Mouse (Mus musculus) testis, adult 2 months (tissue): ENCODE data around the gene Parp16. TPM values are rescaled to one million over a fixed set of nuclear protein-coding genes. Genes with fewer than 3 reads are reported as not detected.
"Not testable (repeated sequence)": the region's sequence is repeated elsewhere in the genome, so short reads cannot be mapped to it uniquely, and the experiment has no call there.

Experiments
- H3K27ac ChIP-seq: fragments of 200-500 bp; 2 replicates; pipeline ENCODE4 v1.5.1; 2012; ENCODE audit warnings: low read depth, low read length; ENCODE audit not compliant: control insufficient read depth, insufficient read depth
- H3K27me3 ChIP-seq: fragments of 200-500 bp; 2 replicates; pipeline ENCODE4 v1.6.1; 2012; ENCODE audit warnings: mild to moderate bottlenecking, low read length, moderate library complexity; ENCODE audit not compliant: control insufficient read depth, insufficient read depth
- H3K36me3 ChIP-seq: fragments of 200-500 bp; 2 replicates; pipeline ENCODE4 v1.6.1; 2012; ENCODE audit warnings: mild to moderate bottlenecking, low read length; ENCODE audit not compliant: control insufficient read depth, insufficient read depth
- H3K4me1 ChIP-seq: fragments of 200-500 bp; 2 replicates; pipeline ENCODE4 v1.6.1; 2012; ENCODE audit warnings: low read length; ENCODE audit not compliant: control insufficient read depth, insufficient read depth
- H3K4me3 ChIP-seq: fragments of 200-500 bp; 2 replicates; pipeline ENCODE4 v1.5.1; 2012; ENCODE audit warnings: low read depth, mild to moderate bottlenecking, low read length, moderate library complexity, mixed read lengths; ENCODE audit not compliant: control insufficient read depth
- CTCF ChIP-seq: fragments of 200-500 bp; IDR thresholded peaks from 2 replicates; pipeline ENCODE4 v1.5.1; 2012; ENCODE audit warnings: low read depth, mild to moderate bottlenecking, inconsistent platforms, low read length, moderate library complexity; ENCODE audit not compliant: control insufficient read depth, insufficient read depth, insufficient replicate concordance
- POLR2A ChIP-seq: fragments of 200-500 bp; IDR thresholded peaks from 2 replicates; pipeline ENCODE4 v1.6.1; 2012; ENCODE audit warnings: low read depth, mild to moderate bottlenecking, inconsistent platforms, low read length, moderate library complexity; ENCODE audit not compliant: control insufficient read depth
- polyA plus RNA-seq: library from polyadenylated mRNA; depleted of rRNA; stranded (reverse); fragments of >200 nt; gene quantifications from 2 replicates; pipeline ENCODE4 v1.2.3, GENCODE M21; 2012

The Parp16 gene
- polyA plus RNA-seq, 1 experiment = 2.3 TPM

DNA sequence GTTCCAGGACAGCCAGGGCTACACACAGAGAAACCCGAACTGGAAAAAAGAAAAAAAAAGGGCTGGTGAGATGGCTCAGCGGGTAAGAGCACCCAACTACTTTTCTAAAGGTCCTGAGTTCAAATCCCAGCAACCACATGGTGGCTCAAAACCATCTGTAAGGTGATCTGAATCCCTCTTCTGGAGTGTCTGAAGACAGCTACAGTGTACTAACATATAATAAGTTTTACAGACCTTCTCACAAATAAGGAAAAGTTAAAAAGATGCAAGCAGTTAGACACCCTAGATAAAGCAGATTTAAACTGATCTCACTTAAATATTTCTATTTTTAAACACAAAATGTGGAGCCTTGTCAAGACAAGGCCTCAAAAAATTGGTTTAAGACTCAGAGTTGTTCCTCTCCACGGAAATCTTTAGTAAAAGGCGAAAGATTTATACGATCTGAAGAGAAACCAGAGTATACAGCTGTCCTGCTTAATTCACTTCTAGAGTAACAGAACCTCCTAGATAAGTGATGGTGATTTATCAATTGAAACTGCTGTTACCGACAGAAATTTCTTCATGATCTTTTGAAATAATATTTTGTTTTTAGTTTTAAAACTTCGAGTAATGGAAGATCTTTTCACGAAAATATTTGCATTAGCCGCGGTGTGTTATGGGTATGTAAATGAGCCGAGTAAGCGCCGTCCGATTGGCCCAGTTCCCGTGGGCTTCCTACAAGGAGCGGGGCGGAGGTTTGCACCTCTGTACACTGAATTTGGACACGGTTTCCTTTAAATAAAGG lies 6.4 kb downstream of the Parp16 start:
- TF ChIP-seq POLR2A (no peak; the same call in 1 of the 2 replicates), CTCF (no peak)
- peak overlapping the region; percentile 25; the same call in 1 of the 2 replicates for H3K27ac ChIP-seq

DNA sequence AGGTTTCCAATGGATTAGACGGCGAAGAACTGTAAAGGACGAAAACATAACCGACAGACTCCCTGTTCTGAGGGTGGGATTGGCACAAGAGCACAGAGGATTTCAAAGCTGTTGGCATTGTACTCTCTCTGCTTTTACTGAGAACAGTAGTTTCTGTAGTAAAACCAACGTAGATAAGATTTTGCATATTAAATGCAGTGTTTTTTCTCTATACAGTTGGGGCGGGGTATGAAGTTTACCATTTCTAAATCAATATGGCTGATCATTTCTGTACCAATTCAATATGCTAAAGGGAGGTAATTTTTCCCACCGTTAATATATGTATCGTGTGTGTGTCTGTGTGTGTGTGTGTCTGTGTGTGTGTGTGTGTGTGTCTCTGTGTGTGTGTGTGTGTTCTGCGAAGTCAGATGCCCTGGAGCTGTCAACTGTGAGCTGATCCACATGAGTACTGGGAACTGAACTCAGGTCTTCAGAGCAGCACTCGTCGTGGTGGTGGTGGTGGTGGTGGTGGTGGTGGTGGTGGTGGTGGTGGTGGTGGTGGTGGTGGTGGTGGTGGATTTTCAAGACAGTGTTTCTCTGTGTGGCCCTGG lies 7.1 kb downstream of the Parp16 start:
- peaks cover 2% of the 10 kb centered on the region for H3K4me1 ChIP-seq
- H3K4me3 ChIP-seq = peak overlapping the region; percentile 74; the same call in 1 of the 2 replicates
- H3K36me3 ChIP-seq = no peaks in the 10 kb centered on the region
- peak overlapping the region; percentile 25; the same call in 1 of the 2 replicates for H3K27ac ChIP-seq
- H3K27me3 ChIP-seq = no peaks in the 10 kb centered on the region
- TF ChIP-seq CTCF (no peak), POLR2A (no peak)

More for the DNA sequence above, 6.4 kb downstream of the Parp16 start:
- Histone ChIP-seq H3K27me3 (no peaks in the 10 kb centered on the region), H3K36me3 (no peaks in the 10 kb centered on the region), H3K4me3 (peak overlapping the region; percentile 74; the same call in 1 of the 2 replicates), H3K4me1 (peaks cover 4% of the 10 kb centered on the region)

DNA sequence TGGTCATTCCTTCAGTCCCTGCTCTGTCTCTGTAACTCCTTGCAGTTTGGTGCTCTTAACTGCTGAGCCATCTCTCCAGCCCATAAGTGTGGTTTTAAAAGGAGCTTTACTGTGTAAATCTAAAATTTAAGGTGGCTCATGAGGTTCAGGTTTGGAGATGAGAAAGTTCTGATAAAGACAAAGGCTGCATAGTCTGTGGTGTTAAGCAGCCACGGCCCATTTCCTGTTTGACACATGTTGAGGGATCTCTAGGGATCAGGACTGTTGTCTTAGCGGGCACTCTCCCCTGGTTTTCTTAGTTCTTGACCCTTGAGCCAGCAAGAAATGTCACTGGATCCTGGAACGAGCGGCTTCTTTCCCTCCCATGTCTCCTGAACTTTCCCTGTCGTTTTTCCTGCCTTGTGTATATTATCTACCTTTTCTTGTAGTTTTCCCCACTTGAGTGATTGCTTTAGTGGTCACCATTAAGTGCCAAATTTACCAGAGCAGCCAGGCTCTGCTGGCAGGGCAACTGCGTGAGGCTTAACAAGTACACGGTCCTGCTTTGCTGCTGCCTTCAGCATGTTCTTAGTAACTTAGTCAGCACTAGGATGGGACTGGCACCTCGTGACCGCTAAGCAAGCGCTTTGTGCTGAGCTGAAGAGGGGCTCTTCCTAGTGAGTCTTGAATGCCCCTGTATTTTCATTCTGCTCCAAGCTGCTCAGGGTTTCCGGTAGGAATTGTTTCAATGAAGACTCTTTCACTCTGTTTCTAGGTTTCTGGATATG lies 10.1 kb downstream of the Parp16 start:
- TF ChIP-seq POLR2A (no peak), CTCF (no peak)
- Histone ChIP-seq H3K27ac (no peak overlapping the region), H3K36me3 (no peaks in the 10 kb centered on the region), H3K27me3 (no peaks in the 10 kb centered on the region), H3K4me1 (no peaks in the 10 kb centered on the region; the same call in 1 of the 2 replicates), H3K4me3 (no peak overlapping the region)

DNA sequence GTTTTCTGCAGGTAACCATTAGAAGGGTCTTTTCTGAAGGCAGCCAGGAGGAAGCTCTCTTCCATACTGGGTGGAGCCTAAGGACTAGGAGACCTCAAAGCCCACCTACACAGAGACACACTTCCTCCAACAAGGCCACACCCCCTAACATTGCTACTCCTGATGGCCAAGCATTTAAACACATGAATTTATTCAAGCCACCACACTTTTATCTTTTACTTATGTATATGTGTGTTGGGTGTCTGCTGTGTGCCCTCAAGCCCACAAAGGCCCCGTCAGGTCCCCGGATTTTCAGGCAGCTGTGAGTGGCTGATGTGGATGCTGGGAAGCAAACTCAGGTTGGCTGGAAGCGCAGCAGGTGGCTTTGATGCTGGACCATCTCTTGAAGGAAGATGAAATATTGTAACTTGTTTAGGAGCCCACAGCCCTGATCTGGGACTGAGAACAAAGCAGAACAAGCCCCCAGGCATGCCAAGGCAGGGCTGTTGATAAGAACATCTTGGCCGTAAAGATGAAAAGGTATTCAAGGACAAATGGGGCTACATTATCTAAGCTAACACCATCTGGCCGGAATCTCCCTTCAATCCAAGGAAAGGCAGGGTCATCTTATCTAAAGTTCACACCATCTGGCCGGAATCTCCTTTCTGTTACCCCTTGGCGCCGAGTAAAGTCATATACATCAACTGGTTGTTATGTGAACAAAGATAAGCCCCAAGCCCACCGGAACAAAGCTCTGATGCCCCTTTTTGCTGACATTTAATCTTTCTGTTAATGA lies 12.1 kb downstream of the Parp16 start:
- H3K4me1 ChIP-seq, H3K27me3 ChIP-seq, H3K27ac ChIP-seq, H3K36me3 ChIP-seq: not testable (repeated sequence)
- H3K4me3 ChIP-seq = peak overlapping the region; percentile 27

DNA sequence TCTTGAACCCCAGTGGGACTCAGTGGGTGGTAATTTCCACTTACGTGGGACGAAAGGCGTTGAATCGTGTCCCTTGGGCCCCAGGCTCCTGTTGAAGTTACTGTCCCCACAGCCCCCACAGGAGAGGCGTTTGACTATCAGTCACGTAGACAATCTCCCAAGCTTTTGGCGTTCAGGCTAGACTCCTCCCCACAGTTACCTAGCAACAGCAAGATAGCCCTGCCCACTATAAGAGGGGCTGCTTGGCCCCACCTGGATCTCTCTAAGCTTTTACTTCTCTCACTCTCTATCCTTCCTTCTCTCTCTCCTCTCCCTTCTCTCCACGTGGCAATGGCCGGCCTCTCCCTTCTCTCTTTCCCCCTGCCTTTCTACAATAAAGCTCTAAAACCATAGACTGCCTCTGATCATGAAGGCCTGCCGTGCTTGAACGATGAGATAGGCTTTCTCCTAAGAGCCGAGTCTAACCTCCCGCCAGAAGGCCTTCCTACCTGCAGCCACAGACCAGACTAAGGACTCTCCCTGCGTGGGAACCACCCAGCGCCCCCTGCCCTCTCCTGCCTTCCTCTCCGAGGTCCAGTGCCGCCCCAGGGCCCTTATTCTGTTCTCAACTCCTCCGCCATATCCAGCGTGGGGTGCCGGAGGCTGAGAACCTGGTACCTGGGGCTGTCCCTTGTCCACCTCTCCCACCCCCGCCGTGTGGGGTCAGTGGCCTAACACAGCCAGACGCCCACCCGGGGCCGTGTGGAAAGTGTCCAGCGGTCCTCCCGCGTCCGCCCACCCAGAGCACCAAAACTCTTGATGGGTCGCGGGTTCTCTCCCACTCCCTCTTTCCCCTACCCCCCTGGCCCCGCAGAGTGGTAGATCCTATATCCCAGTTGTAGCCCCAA lies 13.4 kb downstream of the Parp16 start:
- no peaks in the 10 kb centered on the region for H3K4me1 ChIP-seq
- no peaks in the 10 kb centered on the region for H3K27me3 ChIP-seq
- H3K27ac ChIP-seq = peak overlapping the region; percentile 40; the same call in 1 of the 2 replicates
- H3K4me3 ChIP-seq = peak overlapping the region; percentile 74
- no peak for TF ChIP-seq POLR2A
- TF ChIP-seq CTCF = no peak
- no peaks in the 10 kb centered on the region for H3K36me3 ChIP-seq

DNA sequence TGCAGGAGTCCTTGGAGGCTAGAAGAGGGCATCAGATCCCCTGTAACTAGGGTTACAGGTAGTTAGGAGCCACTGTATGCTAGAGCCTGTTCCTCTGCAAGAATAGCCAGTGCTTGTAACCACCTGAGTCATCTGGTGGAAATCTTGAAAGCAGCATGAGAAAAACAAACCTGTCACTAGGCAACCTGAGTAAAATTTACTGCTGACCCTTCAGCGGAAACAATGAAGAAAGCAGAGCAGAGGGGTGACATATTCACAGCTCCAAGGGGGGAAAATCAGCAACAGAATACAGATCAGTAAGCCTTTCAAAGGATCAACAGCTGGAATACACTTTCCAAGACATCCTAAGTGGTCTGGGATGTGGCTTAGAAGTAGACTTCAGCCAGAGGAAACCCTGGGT lies 16.4 kb downstream of the Parp16 start:
- no peak overlapping the region for H3K4me3 ChIP-seq
- TF ChIP-seq POLR2A (no peak), CTCF (no peak)
- H3K4me1 ChIP-seq = peaks cover 6% of the 10 kb centered on the region
- H3K27ac ChIP-seq = no peak overlapping the region
- H3K36me3 ChIP-seq = no peaks in the 10 kb centered on the region
- peaks cover 5% of the 10 kb centered on the region; the same call in 1 of the 2 replicates for H3K27me3 ChIP-seq
